Mouse (Mus musculus): ENCODE data around the gene BC048679.

GRCm38 (mm10) chr7:81454331-81455039 lies 43.6 kb downstream of the BC048679 start:
- no peak for TF ChIP-seq POLR2A (IDR thresholded peaks at IDR 0.05; ENCODE audit: borderline replicate concordance, low read depth, low read length)
- TF ChIP-seq CTCF (IDR thresholded peaks at IDR 0.05; ENCODE audit: low read depth, low read length): no peak
